Mouse (Mus musculus): ENCODE results near the gene Grin2d. TPM values are rescaled to one million over a fixed set of nuclear protein-coding genes. Genes with fewer than 3 reads are reported as not detected.

Gene Grin2d
- polyA plus RNA-seq, 1 experiment from 2014 or later: 0.75 TPM

DNA sequence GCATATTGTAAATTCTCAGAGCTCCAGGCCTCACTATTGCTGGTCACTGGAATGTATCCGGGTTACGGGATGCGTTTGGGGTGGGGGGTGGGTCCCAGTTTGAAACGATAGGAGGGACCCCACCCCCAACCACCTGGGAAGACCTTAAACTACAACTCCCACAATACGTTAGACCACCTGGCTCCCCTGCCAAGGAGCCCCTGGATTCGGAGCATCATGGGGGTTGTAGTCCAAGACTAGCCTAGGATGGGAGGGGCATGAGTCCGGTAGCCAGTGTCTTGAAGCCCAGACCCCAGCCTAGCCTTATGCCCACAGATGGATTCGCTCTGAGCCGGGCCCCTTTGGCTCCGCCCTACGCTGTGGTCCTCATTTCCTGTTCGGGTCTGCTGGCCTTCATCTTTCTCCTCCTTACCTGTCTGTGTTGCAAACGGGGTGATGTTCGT, 92.0 kb downstream of the Grin2d start:
- Histone ChIP-seq H3K4me1 (ENCODE audit: insufficient read depth, low read depth, low read length) (peaks cover 4% of the 10 kb centered on the region; the same call in 1 of the 2 replicates), H3K27ac (ENCODE audit: low read length) (no peak overlapping the region), H3K9me3 (ENCODE audit: low read length) (no peaks in the 10 kb centered on the region), H3K4me3 (ENCODE audit: low read depth, low read length) (0 out of 2 replicates have a peak overlapping the region, but pooled peaks have one; percentile 0), H3K9ac (replicated peaks; ENCODE audit: low read depth) (no peak overlapping the region), H3K27me3 (replicated peaks; ENCODE audit: insufficient read depth, low read length) (peaks cover 12% of the 10 kb centered on the region; the same call in 1 of the 2 replicates), H3K36me3 (ENCODE audit: insufficient read depth, low read length) (no peaks in the 10 kb centered on the region), H3K4me2 (replicated peaks; ENCODE audit: low read depth, low read length) (peak overlapping the region; percentile 54)
- DNase-seq (ENCODE audit: low spot score) (no peak), ATAC-seq (no peak)
- TF ChIP-seq EP300 (IDR thresholded peaks at IDR 0.05) (no peak), CTCF (IDR thresholded peaks at IDR 0.05) (no peak)
- WGBS: 2% methylated on average over 14 of the region's 14 CpGs

DNA sequence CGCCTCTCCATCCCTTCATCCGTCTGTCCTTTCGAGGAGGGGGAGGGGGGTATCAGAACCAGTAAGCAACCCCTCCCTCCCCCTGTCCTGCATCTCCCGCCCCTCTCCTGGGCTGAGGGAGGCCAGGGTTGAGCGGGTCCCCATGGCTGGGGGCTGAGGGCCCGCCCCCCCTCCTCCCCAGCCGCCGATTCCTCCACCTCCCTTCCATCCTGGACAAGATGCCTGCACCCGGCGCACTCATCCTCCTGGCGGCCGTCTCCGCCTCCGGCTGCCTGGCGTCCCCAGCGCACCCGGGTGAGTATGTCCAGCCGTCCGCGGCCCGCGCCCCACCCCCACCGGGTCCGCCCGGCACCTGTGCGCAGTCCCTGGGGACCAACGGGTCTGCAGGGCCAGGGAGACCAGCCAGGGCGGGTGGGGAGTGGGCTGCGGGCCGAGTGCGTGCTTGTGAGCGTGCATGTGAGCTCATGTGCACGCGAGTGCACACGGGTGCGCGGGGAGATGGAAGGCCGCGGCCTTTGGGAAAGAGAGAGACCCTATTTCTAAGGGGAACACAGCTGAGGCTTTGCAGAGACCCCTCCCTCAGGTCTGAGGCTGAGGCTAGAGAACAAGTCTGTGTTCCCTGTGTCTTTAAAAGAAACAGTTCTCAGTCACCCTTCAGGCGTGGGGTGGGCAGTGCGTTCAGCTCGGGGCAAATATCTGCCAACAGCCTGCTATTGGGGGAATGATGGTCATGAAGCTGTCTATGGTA, 92.6 kb downstream of the Grin2d start:
- DNase-seq (ENCODE audit: low spot score) (no peak), ATAC-seq (no peak)
- H3K9ac ChIP-seq (replicated peaks; ENCODE audit: low read depth): no peak overlapping the region
- H3K27me3 ChIP-seq (replicated peaks; ENCODE audit: insufficient read depth, low read length): peaks cover 12% of the 10 kb centered on the region; the same call in 1 of the 2 replicates
- peak overlapping the region; percentile 54 for H3K4me2 ChIP-seq (replicated peaks; ENCODE audit: low read depth, low read length)
- no peak overlapping the region for H3K27ac ChIP-seq (ENCODE audit: low read length)
- 0 out of 2 replicates have a peak overlapping the region, but pooled peaks have one; percentile 19 for H3K4me3 ChIP-seq (ENCODE audit: low read depth, low read length)
- 1% methylated on average over 32 of the region's 42 CpGs for WGBS
- peaks cover 4% of the 10 kb centered on the region; the same call in 1 of the 2 replicates for H3K4me1 ChIP-seq (ENCODE audit: insufficient read depth, low read depth, low read length)
- TF ChIP-seq EP300 (IDR thresholded peaks at IDR 0.05) (no peak), CTCF (IDR thresholded peaks at IDR 0.05) (no peak; the same call in 1 of the 2 replicates)
- H3K36me3 ChIP-seq (ENCODE audit: insufficient read depth, low read length): no peaks in the 10 kb centered on the region
- H3K9me3 ChIP-seq (ENCODE audit: low read length): no peaks in the 10 kb centered on the region

DNA sequence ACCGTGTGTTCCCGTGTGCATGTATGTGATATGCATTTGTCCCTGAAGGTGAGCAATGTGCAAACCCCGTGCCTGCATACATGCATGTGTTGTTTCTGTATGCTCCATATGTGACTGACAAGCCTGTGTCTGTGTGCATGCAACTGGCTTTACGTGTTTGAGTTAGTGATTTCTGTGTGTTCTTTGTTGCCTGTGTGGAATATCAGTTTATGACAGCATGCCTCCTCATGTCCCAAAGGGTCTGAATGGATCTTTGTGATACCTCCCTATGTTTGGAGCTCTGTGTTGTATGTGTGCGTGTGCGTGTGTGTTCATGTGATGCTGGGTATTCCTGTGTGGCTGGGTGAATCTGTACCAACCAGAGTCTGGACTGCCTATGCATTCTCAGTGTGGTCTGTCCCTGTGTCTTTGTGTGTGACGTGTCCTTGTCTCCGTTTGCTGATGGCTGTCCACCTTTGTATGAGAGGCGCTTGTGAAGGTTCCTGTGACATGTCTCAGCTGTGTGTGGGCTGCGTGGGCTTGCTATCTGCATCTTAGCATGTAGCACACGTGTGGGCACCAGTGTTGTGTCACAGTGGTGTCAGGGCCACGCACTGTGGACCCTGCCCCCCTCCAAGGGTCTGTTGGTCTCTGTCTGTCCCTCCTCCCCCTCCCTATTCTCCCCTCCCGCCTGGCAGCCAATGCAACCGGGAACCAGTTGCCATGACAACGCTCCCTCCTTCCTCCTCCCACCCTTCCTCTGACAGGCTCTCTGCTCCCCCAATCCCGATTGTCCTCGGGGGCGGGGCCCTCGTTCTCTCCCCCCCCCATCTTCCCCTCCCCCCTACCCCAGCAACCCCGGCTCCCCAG, 93.4 kb downstream of the Grin2d start, which contains the start of gene Sult2b1:
Gene Sult2b1, minus strand, starts transcription at position 146 of the 849 bp plus-strand sequence.
- Histone ChIP-seq H3K27me3 (replicated peaks; ENCODE audit: insufficient read depth, low read length) (peaks cover 12% of the 10 kb centered on the region; the same call in 1 of the 2 replicates), H3K36me3 (ENCODE audit: insufficient read depth, low read length) (no peaks in the 10 kb centered on the region), H3K4me1 (ENCODE audit: insufficient read depth, low read depth, low read length) (peaks cover 4% of the 10 kb centered on the region; the same call in 1 of the 2 replicates), H3K27ac (ENCODE audit: low read length) (no peak within 1 kb of the TSS), H3K4me3 (ENCODE audit: low read depth, low read length) (peak within 1 kb of the TSS; percentile 49), H3K9ac (replicated peaks; ENCODE audit: low read depth) (0 out of 2 replicates have a peak within 1 kb of the TSS, but pooled peaks have one; percentile 23), H3K4me2 (replicated peaks; ENCODE audit: low read depth, low read length) (peak within 1 kb of the TSS; percentile 85), H3K9me3 (ENCODE audit: low read length) (no peaks in the 10 kb centered on the region)
- no peak for TF ChIP-seq EP300 (IDR thresholded peaks at IDR 0.05)
- TF ChIP-seq CTCF (IDR thresholded peaks at IDR 0.05): no peak
- ATAC-seq (no peak), DNase-seq (ENCODE audit: low spot score) (peak; percentile 45)
- WGBS: 24% methylated on average over 19 of the region's 20 CpGs

DNA sequence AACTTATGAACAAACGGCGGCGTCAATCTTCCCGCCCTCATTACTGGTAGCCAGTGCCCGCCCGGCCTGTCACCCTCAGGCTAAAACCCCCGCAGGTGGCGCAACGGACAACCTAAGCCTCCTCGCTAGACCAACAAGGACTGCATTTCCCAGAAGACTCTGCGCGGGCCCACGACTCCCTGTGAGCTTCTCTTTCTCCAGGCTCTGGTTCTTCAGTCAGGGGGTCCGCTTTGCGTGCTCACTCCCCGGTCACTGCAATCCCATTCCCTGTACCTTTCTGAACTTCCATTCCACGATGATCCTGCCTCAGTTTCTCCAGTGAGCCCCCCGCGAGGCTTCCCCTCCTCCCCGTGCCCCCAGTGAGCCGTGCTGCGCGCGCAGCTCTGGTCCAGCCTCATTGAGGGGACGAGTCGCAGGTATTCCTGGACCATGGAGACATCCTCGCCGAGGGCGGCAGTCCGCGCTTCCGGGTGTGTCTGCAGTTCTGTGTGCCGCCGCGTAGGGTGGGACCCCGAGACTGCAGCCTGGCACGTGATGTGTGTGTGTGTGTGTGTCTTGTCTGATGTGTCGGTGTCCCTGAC, 94.6 kb downstream of the Grin2d start, which contains the start of gene Lmtk3:
Gene Lmtk3, plus strand, starts transcription at position 228 of the 581 bp plus-strand sequence.
- DNase-seq (ENCODE audit: low spot score) (peak; percentile 84), ATAC-seq (peak; percentile 81)
- H3K9ac ChIP-seq (replicated peaks; ENCODE audit: low read depth): 0 out of 2 replicates have a peak within 1 kb of the TSS, but pooled peaks have one; percentile 23
- H3K27me3 ChIP-seq (replicated peaks; ENCODE audit: insufficient read depth, low read length): peaks cover 12% of the 10 kb centered on the region; the same call in 1 of the 2 replicates
- WGBS: 1% methylated on average over 38 of the region's 38 CpGs
- H3K4me1 ChIP-seq (ENCODE audit: insufficient read depth, low read depth, low read length): peaks cover 4% of the 10 kb centered on the region; the same call in 1 of the 2 replicates
- H3K4me3 ChIP-seq (ENCODE audit: low read depth, low read length): peak within 1 kb of the TSS; percentile 49
- H3K9me3 ChIP-seq (ENCODE audit: low read length): no peaks in the 10 kb centered on the region
- H3K36me3 ChIP-seq (ENCODE audit: insufficient read depth, low read length): no peaks in the 10 kb centered on the region
- TF ChIP-seq EP300 (IDR thresholded peaks at IDR 0.05) (no peak), CTCF (IDR thresholded peaks at IDR 0.05) (peak; percentile 57)
- no peak within 1 kb of the TSS for H3K27ac ChIP-seq (ENCODE audit: low read length)
- peak within 1 kb of the TSS; percentile 85 for H3K4me2 ChIP-seq (replicated peaks; ENCODE audit: low read depth, low read length)

DNA sequence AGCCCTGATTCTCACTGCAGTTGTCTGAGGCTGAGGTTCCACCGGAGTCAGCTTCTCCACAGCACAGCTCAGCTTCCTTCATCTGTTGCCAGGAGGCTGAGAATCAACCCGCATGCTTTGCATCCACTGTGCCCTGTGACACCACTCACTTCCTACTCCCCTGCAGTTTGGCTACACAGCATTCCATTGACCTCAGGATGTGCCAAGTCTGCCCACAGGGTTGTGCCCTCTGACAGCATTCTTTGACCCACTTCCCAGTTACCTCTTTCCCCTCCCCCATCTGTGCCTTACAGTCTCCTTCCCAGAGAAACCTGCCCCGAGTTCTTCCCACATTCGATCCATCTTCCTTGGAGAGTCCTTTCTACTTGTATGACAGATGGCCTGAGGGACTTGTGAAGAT, 95.9 kb downstream of the Grin2d start:
- no peak for TF ChIP-seq CTCF (IDR thresholded peaks at IDR 0.05)
- no peak for TF ChIP-seq EP300 (IDR thresholded peaks at IDR 0.05)
- Histone ChIP-seq H3K36me3 (ENCODE audit: insufficient read depth, low read length) (no peaks in the 10 kb centered on the region), H3K9me3 (ENCODE audit: low read length) (no peaks in the 10 kb centered on the region), H3K27ac (ENCODE audit: low read length) (no peak overlapping the region), H3K4me2 (replicated peaks; ENCODE audit: low read depth, low read length) (no peak overlapping the region), H3K4me3 (ENCODE audit: low read depth, low read length) (no peak overlapping the region), H3K27me3 (replicated peaks; ENCODE audit: insufficient read depth, low read length) (peaks cover 12% of the 10 kb centered on the region; the same call in 1 of the 2 replicates), H3K9ac (replicated peaks; ENCODE audit: low read depth) (no peak overlapping the region), H3K4me1 (ENCODE audit: insufficient read depth, low read depth, low read length) (peaks cover 4% of the 10 kb centered on the region; the same call in 1 of the 2 replicates)
- ATAC-seq: no peak
- no peak for DNase-seq (ENCODE audit: low spot score)
- WGBS: 58% methylated on average over 4 of the region's 4 CpGs

Other genes with a start within 250 kb of the Grin2d start
- 4.0 and 4.8 TPM in 2 replicates for gene Mamstr, start 238.4 kb downstream of the Grin2d start, polyA plus RNA-seq (2015; fragmentation: Nextera tagmentation; extraction: Ambion mirVana)
- 0.27 and 0.84 TPM in 2 replicates for gene Fut2, start 212.0 kb downstream of the Grin2d start, polyA plus RNA-seq (2015; fragmentation: Nextera tagmentation; extraction: Ambion mirVana)
- gene Ntn5, start 194.4 kb downstream of the Grin2d start, polyA plus RNA-seq (2015; fragmentation: Nextera tagmentation; extraction: Ambion mirVana): 2.4 TPM in 2 replicates
- gene Sec1, start 184.0 kb downstream of the Grin2d start, polyA plus RNA-seq (2015; fragmentation: Nextera tagmentation; extraction: Ambion mirVana): 1.0 and 2.0 TPM in 2 replicates
- 1.5 and 2.4 TPM in 2 replicates for gene Car11, start 178.5 kb downstream of the Grin2d start, polyA plus RNA-seq (2015; fragmentation: Nextera tagmentation; extraction: Ambion mirVana)
- 6.8 and 9.4 TPM in 2 replicates for gene Dbp, start 173.3 kb downstream of the Grin2d start, polyA plus RNA-seq (2015; fragmentation: Nextera tagmentation; extraction: Ambion mirVana)
- gene Rpl18, start 162.9 kb downstream of the Grin2d start, polyA plus RNA-seq (2015; fragmentation: Nextera tagmentation; extraction: Ambion mirVana): 720 and 782 TPM in 2 replicates
- 17.9 and 18.2 TPM in 2 replicates for gene Sphk2, start 160.4 kb downstream of the Grin2d start, polyA plus RNA-seq (2015; fragmentation: Nextera tagmentation; extraction: Ambion mirVana)
- 1.7 and 2.3 TPM in 2 replicates for gene Fam83e, start 157.2 kb downstream of the Grin2d start, polyA plus RNA-seq (2015; fragmentation: Nextera tagmentation; extraction: Ambion mirVana)
- not detected in 2 replicates for gene Spaca4, start 152.6 kb downstream of the Grin2d start, polyA plus RNA-seq (2015; fragmentation: Nextera tagmentation; extraction: Ambion mirVana)
- 0.10 and 0.11 TPM in 2 replicates for gene Lmtk3, start 94.6 kb downstream of the Grin2d start, polyA plus RNA-seq (2015; fragmentation: Nextera tagmentation; extraction: Ambion mirVana)
- 3.2 and 3.7 TPM in 2 replicates for gene Sult2b1, start 93.7 kb downstream of the Grin2d start, polyA plus RNA-seq (2015; fragmentation: Nextera tagmentation; extraction: Ambion mirVana)
- 105 and 113 TPM in 2 replicates for gene Cyth2, start 63.8 kb downstream of the Grin2d start, polyA plus RNA-seq (2015; fragmentation: Nextera tagmentation; extraction: Ambion mirVana)
- 0.20 and 0.35 TPM in 2 replicates for gene Kcnj14, start 53.6 kb downstream of the Grin2d start, polyA plus RNA-seq (2015; fragmentation: Nextera tagmentation; extraction: Ambion mirVana)
- gene Grwd1, start 47.4 kb downstream of the Grin2d start, polyA plus RNA-seq (2015; fragmentation: Nextera tagmentation; extraction: Ambion mirVana): 14.8 and 15.1 TPM in 2 replicates
- gene Kdelr1, start 5.6 kb downstream of the Grin2d start, polyA plus RNA-seq (2015; fragmentation: Nextera tagmentation; extraction: Ambion mirVana): 56.2 and 57.3 TPM in 2 replicates
- 0.14 and 0.23 TPM in 2 replicates for gene Syngr4, start 18.3 kb upstream of the Grin2d start, polyA plus RNA-seq (2015; fragmentation: Nextera tagmentation; extraction: Ambion mirVana)
- 3.9 and 4.1 TPM in 2 replicates for gene Tmem143, start 18.6 kb upstream of the Grin2d start, polyA plus RNA-seq (2015; fragmentation: Nextera tagmentation; extraction: Ambion mirVana)
- gene Emp3, start 43.0 kb upstream of the Grin2d start, polyA plus RNA-seq (2015; fragmentation: Nextera tagmentation; extraction: Ambion mirVana): 233 and 255 TPM in 2 replicates
- 8.9 and 11.2 TPM in 2 replicates for gene Ccdc114, start 45.7 kb upstream of the Grin2d start, polyA plus RNA-seq (2015; fragmentation: Nextera tagmentation; extraction: Ambion mirVana)
- gene Abcc6, start 151.9 kb upstream of the Grin2d start, polyA plus RNA-seq (2015; fragmentation: Nextera tagmentation; extraction: Ambion mirVana): 0.26 and 0.37 TPM in 2 replicates
- gene Nomo1, start 155.3 kb upstream of the Grin2d start, polyA plus RNA-seq (2015; fragmentation: Nextera tagmentation; extraction: Ambion mirVana): 17.8 and 18.5 TPM in 2 replicates
- gene Kcnj11, start 222.4 kb upstream of the Grin2d start, polyA plus RNA-seq (2015; fragmentation: Nextera tagmentation; extraction: Ambion mirVana): 0.44 and 0.45 TPM in 2 replicates

Data from lung, postnatal 0 days (tissue).